Mouse (Mus musculus): ENCODE data around the gene BC049762. TPM values are rescaled to one million over a fixed set of nuclear protein-coding genes. Genes with fewer than 3 reads are reported as not detected.
A peak's percentile ranks its signal among the peaks of the same experiment; 100 is the strongest.

Gene BC049762
- polyA plus RNA-seq (2014; fragmentation: Nextera tagmentation; extraction: Ambion mirVana), result 0.20 and 0.68 TPM in 2 replicates

DNA sequence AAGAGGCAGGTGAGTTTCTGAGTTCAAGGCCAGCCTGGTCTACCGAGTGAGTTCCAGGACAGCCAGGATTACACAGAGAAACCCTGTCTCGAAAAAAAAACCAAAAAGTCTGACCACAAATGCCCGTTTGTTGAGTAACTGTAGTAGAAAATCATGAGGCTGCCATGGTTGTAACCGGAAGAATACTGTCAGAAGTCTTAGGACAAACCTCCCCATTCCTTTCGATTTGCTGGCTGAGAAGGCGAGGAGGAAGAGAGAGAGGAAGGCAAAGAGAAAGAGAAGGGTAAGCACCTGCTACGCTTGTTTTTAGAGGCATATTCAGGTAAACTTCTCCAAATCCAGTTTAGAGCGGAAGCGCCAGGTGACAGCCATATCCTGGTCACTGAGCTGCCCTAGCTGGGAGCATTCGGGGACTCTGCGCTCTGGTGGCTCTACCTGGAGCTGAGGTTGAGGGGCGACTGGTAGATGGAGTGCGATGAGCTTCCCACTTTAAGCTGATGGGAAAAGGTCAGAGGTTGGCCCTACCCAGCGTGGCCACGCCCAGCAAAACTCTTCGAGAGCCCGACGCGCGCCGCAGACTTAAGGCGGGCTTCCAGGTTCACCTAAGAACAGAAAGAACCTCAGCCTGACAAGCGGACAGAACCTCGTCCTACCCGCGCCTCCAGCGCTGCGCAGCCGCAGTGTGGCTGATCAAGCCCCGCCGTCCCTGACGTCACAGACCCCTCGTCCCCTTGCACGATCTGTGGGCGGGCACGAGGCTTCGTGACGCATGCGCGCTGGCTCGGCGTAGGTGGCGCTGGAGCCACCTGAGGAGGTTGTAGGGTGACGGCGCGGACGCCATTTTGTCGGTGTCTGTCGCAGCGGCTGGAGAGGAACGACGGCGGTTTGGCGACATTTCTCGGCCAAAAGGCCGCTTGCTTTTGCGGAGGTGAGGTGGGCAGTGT lies at the start of gene BC049762:
TSS of gene BC049762 (minus strand) at position 705 of the 944 bp plus-strand sequence.
- Histone ChIP-seq H3K4me1 (replicated peaks; ENCODE audit: control insufficient read depth, insufficient read depth, low read length) (peaks cover 2% of the 10 kb centered on the region; the same call in 1 of the 2 replicates), H3K36me3 (ENCODE audit: control insufficient read depth, insufficient read depth, low read length) (no peaks in the 10 kb centered on the region), H3K27ac (ENCODE audit: low read depth, low read length) (peak within 1 kb of the TSS; percentile 91), H3K9me3 (ENCODE audit: control insufficient read depth, low read length) (no peaks in the 10 kb centered on the region), H3K4me3 (ENCODE audit: low read depth, low read length) (peak within 1 kb of the TSS; percentile 94), H3K4me2 (replicated peaks; ENCODE audit: low read depth, low read length) (peak within 1 kb of the TSS; percentile 83), H3K9ac (ENCODE audit: low read depth, low read length) (peak within 1 kb of the TSS; percentile 97), H3K27me3 (ENCODE audit: control insufficient read depth, insufficient read depth, low read length) (no peaks in the 10 kb centered on the region)
- ATAC-seq (ENCODE audit: low FRiP score), result peak; percentile 99
- DNase-seq (ENCODE audit: low spot score), result peak; percentile 99
- 9% methylated on average over 57 of the region's 57 CpGs for WGBS

DNA sequence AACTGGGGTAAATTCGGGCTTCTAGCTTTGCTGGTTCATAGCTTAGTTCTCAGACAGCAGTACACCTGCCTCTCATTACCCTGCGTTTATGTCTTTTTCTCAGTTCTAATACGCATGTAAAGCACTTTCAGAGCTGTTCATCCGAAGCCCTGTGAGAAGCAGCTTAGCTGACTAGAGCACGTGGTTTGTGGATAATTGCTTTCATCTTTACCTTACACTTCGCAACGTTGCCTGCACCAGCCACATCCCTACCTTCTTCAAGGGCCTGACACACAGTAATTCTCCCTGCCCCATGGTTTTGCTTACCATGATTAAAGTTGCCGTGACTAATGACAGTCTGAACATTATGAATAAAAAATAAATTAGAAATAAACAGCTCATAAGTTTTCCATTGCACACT lies 49.0 kb upstream of the BC049762 start:
- Histone ChIP-seq H3K9ac (ENCODE audit: low read depth, low read length) (no peak overlapping the region), H3K9me3 (ENCODE audit: control insufficient read depth, low read length) (no peaks in the 10 kb centered on the region), H3K4me1 (replicated peaks; ENCODE audit: control insufficient read depth, insufficient read depth, low read length) (no peaks in the 10 kb centered on the region), H3K36me3 (ENCODE audit: control insufficient read depth, insufficient read depth, low read length) (no peaks in the 10 kb centered on the region), H3K4me2 (replicated peaks; ENCODE audit: low read depth, low read length) (no peak overlapping the region), H3K27ac (ENCODE audit: low read depth, low read length) (no peak overlapping the region), H3K4me3 (ENCODE audit: low read depth, low read length) (no peak overlapping the region), H3K27me3 (ENCODE audit: control insufficient read depth, insufficient read depth, low read length) (no peaks in the 10 kb centered on the region)
- ATAC-seq (ENCODE audit: low FRiP score), result no peak
- WGBS, result 87% methylated on average over 8 of the region's 8 CpGs
- no peak for DNase-seq (ENCODE audit: low spot score)

DNA sequence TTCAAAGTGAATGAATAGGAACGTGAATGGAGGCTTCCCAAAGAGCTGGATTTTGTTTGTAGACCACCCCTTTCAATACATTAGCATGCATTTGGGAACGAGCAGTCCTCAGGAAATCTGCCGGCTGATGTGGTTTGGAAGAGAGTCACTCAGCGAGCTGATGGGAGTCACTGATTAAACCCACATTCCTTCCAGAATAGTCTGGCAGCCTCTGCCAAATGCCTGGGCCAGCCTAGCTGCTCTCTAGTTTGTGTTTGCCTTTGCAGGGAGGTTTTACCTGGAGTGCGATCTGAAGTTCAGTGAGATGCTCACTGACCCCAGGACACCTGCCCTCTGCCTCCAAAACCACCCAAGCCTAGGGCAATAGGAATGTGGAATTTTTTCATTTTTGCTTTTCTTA lies 45.5 kb upstream of the BC049762 start:
- H3K4me3 ChIP-seq (ENCODE audit: low read depth, low read length), result no peak overlapping the region
- H3K4me2 ChIP-seq (replicated peaks; ENCODE audit: low read depth, low read length), result no peak overlapping the region
- WGBS, result 65% methylated on average over 5 of the region's 5 CpGs
- ATAC-seq (ENCODE audit: low FRiP score) (no peak), DNase-seq (ENCODE audit: low spot score) (no peak)
- no peaks in the 10 kb centered on the region for H3K4me1 ChIP-seq (replicated peaks; ENCODE audit: control insufficient read depth, insufficient read depth, low read length)
- no peaks in the 10 kb centered on the region for H3K9me3 ChIP-seq (ENCODE audit: control insufficient read depth, low read length)
- H3K27ac ChIP-seq (ENCODE audit: low read depth, low read length), result no peak overlapping the region
- no peaks in the 10 kb centered on the region for H3K27me3 ChIP-seq (ENCODE audit: control insufficient read depth, insufficient read depth, low read length)
- no peak overlapping the region for H3K9ac ChIP-seq (ENCODE audit: low read depth, low read length)
- H3K36me3 ChIP-seq (ENCODE audit: control insufficient read depth, insufficient read depth, low read length), result no peaks in the 10 kb centered on the region

DNA sequence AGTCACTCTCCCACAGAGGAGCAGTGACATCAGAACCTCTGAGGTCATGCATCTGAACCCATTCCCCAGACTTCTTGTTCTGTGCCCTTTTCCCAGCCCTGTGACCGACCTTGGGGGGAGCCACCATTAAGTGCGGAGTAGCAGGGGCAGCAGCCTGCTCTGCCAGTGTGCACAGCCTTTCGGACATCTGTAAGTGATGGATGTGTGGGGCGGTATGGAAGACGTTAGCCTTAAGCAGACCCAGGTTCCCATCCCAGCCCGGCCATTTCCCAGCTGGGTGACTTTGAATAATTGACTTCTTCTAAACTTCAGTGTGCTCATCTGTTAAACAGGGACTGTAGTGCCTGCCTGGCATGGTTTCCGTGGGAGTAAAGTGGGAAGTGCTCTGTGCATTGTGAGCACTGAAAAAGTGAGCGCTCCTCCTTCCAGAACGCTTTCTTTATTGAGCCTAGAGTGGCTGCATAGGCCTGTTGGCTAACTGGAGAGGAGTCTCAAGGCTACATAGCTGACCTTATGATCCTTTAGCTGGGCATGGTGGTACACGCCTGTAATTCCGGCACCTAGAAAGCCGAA lies 41.2 kb upstream of the BC049762 start:
- H3K4me2 ChIP-seq (replicated peaks; ENCODE audit: low read depth, low read length), result no peak overlapping the region
- H3K36me3 ChIP-seq (ENCODE audit: control insufficient read depth, insufficient read depth, low read length), result no peaks in the 10 kb centered on the region
- H3K9ac ChIP-seq (ENCODE audit: low read depth, low read length), result no peak overlapping the region
- no peaks in the 10 kb centered on the region for H3K9me3 ChIP-seq (ENCODE audit: control insufficient read depth, low read length)
- H3K4me1 ChIP-seq (replicated peaks; ENCODE audit: control insufficient read depth, insufficient read depth, low read length), result no peaks in the 10 kb centered on the region
- no peak for ATAC-seq (ENCODE audit: low FRiP score)
- DNase-seq (ENCODE audit: low spot score), result no peak
- H3K27me3 ChIP-seq (ENCODE audit: control insufficient read depth, insufficient read depth, low read length), result no peaks in the 10 kb centered on the region
- WGBS, result 54% methylated on average over 12 of the region's 12 CpGs
- H3K27ac ChIP-seq (ENCODE audit: low read depth, low read length), result no peak overlapping the region
- no peak overlapping the region for H3K4me3 ChIP-seq (ENCODE audit: low read depth, low read length)

DNA sequence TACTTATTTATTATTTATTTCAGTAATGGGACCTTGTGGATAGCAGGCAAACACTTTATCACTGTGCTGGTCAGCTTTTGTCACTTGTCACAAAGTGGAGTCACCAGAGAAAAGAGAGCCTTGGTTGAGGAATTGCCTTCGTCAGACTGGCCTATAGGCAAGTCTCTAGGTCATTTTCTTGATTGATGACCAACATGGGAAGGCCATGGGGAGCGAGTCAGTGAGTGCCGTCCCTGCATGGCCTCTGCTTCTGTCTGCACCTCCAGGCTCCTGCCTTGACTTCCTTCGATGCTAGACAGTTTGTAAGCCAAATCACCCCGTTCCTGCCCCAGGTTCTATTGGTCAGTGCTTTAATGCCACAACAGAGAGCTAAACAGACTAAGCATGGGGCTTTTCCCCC lies 39.5 kb upstream of the BC049762 start:
- H3K4me1 ChIP-seq (replicated peaks; ENCODE audit: control insufficient read depth, insufficient read depth, low read length), result no peaks in the 10 kb centered on the region
- no peak for ATAC-seq (ENCODE audit: low FRiP score)
- no peak overlapping the region for H3K4me3 ChIP-seq (ENCODE audit: low read depth, low read length)
- no peak overlapping the region for H3K4me2 ChIP-seq (replicated peaks; ENCODE audit: low read depth, low read length)
- no peak for DNase-seq (ENCODE audit: low spot score)
- no peak overlapping the region for H3K27ac ChIP-seq (ENCODE audit: low read depth, low read length)
- no peaks in the 10 kb centered on the region for H3K9me3 ChIP-seq (ENCODE audit: control insufficient read depth, low read length)
- H3K27me3 ChIP-seq (ENCODE audit: control insufficient read depth, insufficient read depth, low read length), result no peaks in the 10 kb centered on the region
- H3K9ac ChIP-seq (ENCODE audit: low read depth, low read length), result no peak overlapping the region
- WGBS, result 73% methylated on average over 5 of the region's 5 CpGs
- no peaks in the 10 kb centered on the region for H3K36me3 ChIP-seq (ENCODE audit: control insufficient read depth, insufficient read depth, low read length)

DNA sequence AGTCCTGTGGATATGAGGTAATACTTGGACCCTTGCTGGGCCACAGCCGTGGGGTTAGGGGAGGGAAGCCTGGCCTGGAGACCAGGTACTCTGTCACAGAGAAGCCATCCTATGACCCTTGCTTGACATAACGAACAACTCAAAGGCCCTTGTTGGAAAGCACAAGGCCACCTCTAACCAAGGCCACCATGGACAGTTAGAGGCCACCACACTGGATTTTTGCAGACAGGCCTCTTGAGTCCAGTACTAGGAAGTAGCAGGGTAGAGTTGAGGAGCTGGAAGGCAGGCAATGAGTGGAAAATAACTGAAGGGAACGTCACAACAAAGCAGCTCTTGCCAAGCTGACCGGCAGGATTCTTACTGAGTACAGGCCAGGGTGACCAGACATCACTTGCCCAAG lies 35.8 kb upstream of the BC049762 start:
- no peak overlapping the region for H3K9ac ChIP-seq (ENCODE audit: low read depth, low read length)
- H3K27ac ChIP-seq (ENCODE audit: low read depth, low read length), result no peak overlapping the region
- H3K4me2 ChIP-seq (replicated peaks; ENCODE audit: low read depth, low read length), result no peak overlapping the region
- H3K36me3 ChIP-seq (ENCODE audit: control insufficient read depth, insufficient read depth, low read length), result no peaks in the 10 kb centered on the region
- no peaks in the 10 kb centered on the region for H3K4me1 ChIP-seq (replicated peaks; ENCODE audit: control insufficient read depth, insufficient read depth, low read length)
- no peak overlapping the region for H3K4me3 ChIP-seq (ENCODE audit: low read depth, low read length)
- H3K27me3 ChIP-seq (ENCODE audit: control insufficient read depth, insufficient read depth, low read length), result no peaks in the 10 kb centered on the region
- H3K9me3 ChIP-seq (ENCODE audit: control insufficient read depth, low read length), result no peaks in the 10 kb centered on the region
- no peak for ATAC-seq (ENCODE audit: low FRiP score)
- WGBS, result 90% methylated on average over 4 of the region's 4 CpGs
- no peak for DNase-seq (ENCODE audit: low spot score)

DNA sequence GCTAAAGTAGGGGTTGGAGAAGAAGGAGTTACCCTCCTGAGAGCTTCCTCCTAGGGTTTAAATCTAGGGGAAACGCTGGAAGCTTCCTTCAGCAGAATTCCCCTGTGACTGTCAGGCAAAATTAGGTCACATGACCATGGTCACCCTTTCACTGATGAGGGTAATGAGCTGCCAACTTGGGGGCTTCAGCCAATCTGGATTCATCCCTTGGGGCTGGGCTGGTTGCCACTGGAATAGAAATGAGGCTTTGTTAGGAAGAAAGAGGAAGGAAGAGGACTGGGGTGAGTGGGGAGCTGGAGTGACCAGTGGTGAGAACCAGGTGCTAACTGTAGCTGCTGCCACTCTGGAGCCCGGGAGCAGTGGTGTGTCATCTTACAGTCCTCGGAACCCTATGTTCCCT lies 32.9 kb upstream of the BC049762 start:
- Histone ChIP-seq H3K9me3 (ENCODE audit: control insufficient read depth, low read length) (no peaks in the 10 kb centered on the region), H3K9ac (ENCODE audit: low read depth, low read length) (no peak overlapping the region), H3K27ac (ENCODE audit: low read depth, low read length) (no peak overlapping the region), H3K27me3 (ENCODE audit: control insufficient read depth, insufficient read depth, low read length) (peaks cover 3% of the 10 kb centered on the region; the same call in 1 of the 2 replicates), H3K4me3 (ENCODE audit: low read depth, low read length) (no peak overlapping the region), H3K4me2 (replicated peaks; ENCODE audit: low read depth, low read length) (no peak overlapping the region), H3K36me3 (ENCODE audit: control insufficient read depth, insufficient read depth, low read length) (no peaks in the 10 kb centered on the region), H3K4me1 (replicated peaks; ENCODE audit: control insufficient read depth, insufficient read depth, low read length) (peaks cover under 1% of the 10 kb centered on the region; the same call in 1 of the 2 replicates)
- no peak for DNase-seq (ENCODE audit: low spot score)
- WGBS, result 70% methylated on average over 3 of the region's 3 CpGs
- no peak for ATAC-seq (ENCODE audit: low FRiP score)

DNA sequence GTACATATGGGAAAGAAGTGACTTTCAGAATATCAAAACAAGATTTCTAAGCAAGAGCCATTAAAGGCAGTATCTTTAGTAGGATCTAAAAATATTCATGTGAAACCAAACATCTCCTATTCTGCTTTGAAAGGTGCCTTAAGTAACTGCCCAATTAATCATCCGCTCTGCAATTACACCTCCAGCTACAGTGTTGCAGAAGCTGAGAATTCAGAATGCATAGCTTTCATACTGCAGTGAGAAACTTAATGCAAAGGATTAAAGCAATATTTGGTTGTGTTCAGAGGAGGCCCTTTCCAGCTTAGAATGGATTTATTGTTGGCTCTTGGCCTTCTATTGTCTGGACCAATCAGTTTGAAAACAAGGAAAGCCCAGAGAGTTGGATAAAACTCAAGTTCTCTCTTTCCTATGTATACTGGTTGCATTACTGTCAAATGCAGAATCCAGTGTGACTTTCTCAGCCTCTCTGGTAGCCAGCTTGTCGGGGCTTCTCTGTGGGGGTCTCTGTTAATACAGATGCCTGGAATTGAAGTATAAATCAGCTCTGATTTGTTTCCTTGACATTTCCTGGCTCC lies 31.2 kb upstream of the BC049762 start:
- no peak overlapping the region for H3K4me2 ChIP-seq (replicated peaks; ENCODE audit: low read depth, low read length)
- H3K4me1 ChIP-seq (replicated peaks; ENCODE audit: control insufficient read depth, insufficient read depth, low read length), result peaks cover 4% of the 10 kb centered on the region; the same call in 1 of the 2 replicates
- DNase-seq (ENCODE audit: low spot score), result no peak
- no peaks in the 10 kb centered on the region for H3K9me3 ChIP-seq (ENCODE audit: control insufficient read depth, low read length)
- WGBS, result 71% methylated on average over 2 of the region's 2 CpGs
- no peaks in the 10 kb centered on the region for H3K36me3 ChIP-seq (ENCODE audit: control insufficient read depth, insufficient read depth, low read length)
- H3K4me3 ChIP-seq (ENCODE audit: low read depth, low read length), result no peak overlapping the region
- ATAC-seq (ENCODE audit: low FRiP score), result no peak
- no peak overlapping the region for H3K27ac ChIP-seq (ENCODE audit: low read depth, low read length)
- H3K27me3 ChIP-seq (ENCODE audit: control insufficient read depth, insufficient read depth, low read length), result peaks cover 3% of the 10 kb centered on the region; the same call in 1 of the 2 replicates
- H3K9ac ChIP-seq (ENCODE audit: low read depth, low read length), result no peak overlapping the region
